Mouse (Mus musculus) forebrain, postnatal 0 days (tissue): Measurements from ENCODE around the gene Casc4. TPM values are rescaled to one million over a fixed set of nuclear protein-coding genes. Genes with fewer than 3 reads are reported as not detected.

Experiments used
- ATAC-seq: fragments of 200-750 bp; cut with Nextera tagmentation; 2 replicates; pipeline ENCODE4 v1.8.0; 2017; ENCODE audit warnings: mild to moderate bottlenecking, moderate library complexity
- DNase-seq: peaks from one replicate; pipeline ENCODE4 v3.0.0-alpha.2; 2015
- H3K27ac ChIP-seq: fragments of 300-500 bp; sonication (generic); 2 replicates; pipeline ENCODE4 v1.5.1; 2014; ENCODE audit warnings: low read depth, mild to moderate bottlenecking, antibody characterized with exemption, low read length, moderate library complexity, mixed read lengths
- H3K27me3 ChIP-seq: fragments of 300-500 bp; sonication (generic); 2 replicates; pipeline ENCODE4 v1.6.1; 2014; ENCODE audit warnings: mild to moderate bottlenecking, low read length, mixed read lengths; ENCODE audit not compliant: insufficient read depth
- H3K36me3 ChIP-seq: fragments of 300-500 bp; sonication (generic); 2 replicates; pipeline ENCODE4 v1.6.1; 2014; ENCODE audit warnings: mild to moderate bottlenecking, moderate library complexity; ENCODE audit not compliant: insufficient read depth
- H3K4me1 ChIP-seq: fragments of 300-500 bp; sonication (generic); 2 replicates; pipeline ENCODE4 v1.6.1; 2014; ENCODE audit warnings: antibody characterized with exemption; ENCODE audit not compliant: insufficient read depth
- H3K4me2 ChIP-seq: fragments of 300-500 bp; sonication (generic); 2 replicates; pipeline ENCODE4 v1.6.1; 2014; ENCODE audit warnings: low read depth, mild to moderate bottlenecking, moderate library complexity
- H3K4me3 ChIP-seq: fragments of 300-500 bp; sonication (generic); 2 replicates; pipeline ENCODE4 v1.5.1; 2014; ENCODE audit warnings: low read depth, low read length, mixed read lengths
- H3K9ac ChIP-seq: fragments of 300-500 bp; sonication (generic); 2 replicates; pipeline ENCODE4 v1.6.1; 2014; ENCODE audit warnings: mild to moderate bottlenecking
- H3K9me3 ChIP-seq: fragments of 300-500 bp; sonication (generic); 2 replicates; pipeline ENCODE4 v1.6.1; 2016; ENCODE audit warnings: low read length
- CTCF ChIP-seq: sonication (generic); IDR thresholded peaks from 2 replicates; pipeline ENCODE4 v1.5.1; 2016; ENCODE audit warnings: antibody characterized with exemption, control low read depth, low read depth
- WGBS: fragments of 180-500 bp; shearing (Covaris S2); extraction: QIAGEN DNeasy Blood & Tissue Kit; methylation state at CpG from one replicate; pipeline ENCODE4 v1.1.7; 2014; 5-methylcytosine and 5-hydroxymethylcytosine counted together
- polyA plus RNA-seq: library from polyadenylated mRNA; unstranded; fragments of >200 nt; fragmentation: Nextera tagmentation; extraction: Ambion mirVana; gene quantifications from 2 replicates; pipeline ENCODE4 v1.2.1, GENCODE M21; 2015
- total RNA-seq: library from RNA; depleted of rRNA; stranded (reverse); fragments of >200 nt; gene quantifications from 2 replicates; pipeline ENCODE4 v1.2.3, GENCODE M21; 2014; rRNA removed

Gene Casc4
- total RNA-seq (116 and 135 TPM in 2 replicates), polyA plus RNA-seq (21.3 and 44.7 TPM in 2 replicates)

GRCm38 (mm10) chr2:121866632-121867050 lies at the start of gene Casc4:
TSS of gene Casc4 (plus strand) at chr2:121866970.
- peak within 1 kb of the TSS; percentile 97 for H3K4me3 ChIP-seq
- no peak for TF ChIP-seq CTCF
- no peaks in the 10 kb centered on the region; the same call in 1 of the 2 replicates for H3K36me3 ChIP-seq
- ATAC-seq = peak; percentile 98
- H3K27me3 ChIP-seq = no peaks in the 10 kb centered on the region
- H3K9me3 ChIP-seq = no peaks in the 10 kb centered on the region
- peak within 1 kb of the TSS; percentile 78 for H3K9ac ChIP-seq
- peak; percentile 97 for DNase-seq
- H3K27ac ChIP-seq = peak within 1 kb of the TSS; percentile 96
- H3K4me2 ChIP-seq = peak within 1 kb of the TSS; percentile 77
- H3K4me1 ChIP-seq = peaks cover 9% of the 10 kb centered on the region
- WGBS = 0% methylated on average over 40 of the region's 43 CpGs

DNA sequence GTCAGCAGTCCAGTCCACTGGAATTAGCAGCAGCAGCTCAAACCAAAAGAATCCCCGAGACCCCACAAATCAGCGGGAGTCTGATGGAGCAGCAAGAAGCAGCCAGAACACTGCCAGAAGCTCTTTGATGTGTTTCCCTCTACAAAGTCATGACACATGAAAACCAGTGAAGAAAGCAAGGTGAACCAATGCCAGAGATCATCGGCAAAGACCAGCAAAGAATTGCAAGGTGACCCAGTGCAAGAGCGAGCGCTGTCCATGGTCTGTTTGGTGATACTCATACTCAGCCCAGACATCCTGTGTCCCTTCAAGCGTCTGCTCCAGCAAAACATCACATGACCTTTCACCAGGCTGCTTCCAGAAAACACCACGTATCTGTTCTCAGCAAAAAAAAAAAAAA lies 45.0 kb upstream of the Casc4 start:
- TF ChIP-seq CTCF = no peak
- H3K4me3 ChIP-seq = no peak overlapping the region

DNA sequence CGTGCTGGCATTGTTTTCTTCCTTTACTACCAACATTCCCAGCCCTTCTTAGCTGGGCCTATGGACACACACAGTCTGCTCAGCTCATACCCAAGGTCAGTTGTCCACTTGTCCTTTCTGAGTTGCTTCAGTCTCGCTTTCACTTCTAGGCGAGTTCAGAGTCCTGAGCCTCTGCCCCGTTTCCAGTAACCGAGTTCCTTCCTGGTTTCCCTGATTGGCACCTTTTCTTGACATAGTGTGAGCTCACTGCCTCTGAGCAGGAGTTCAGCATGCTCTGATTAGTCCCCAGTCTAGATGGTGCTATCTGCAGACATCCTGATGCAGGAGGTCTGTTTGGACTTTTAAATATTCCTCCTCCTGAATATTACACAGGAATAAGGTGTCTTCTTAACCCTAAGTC lies 42.1 kb upstream of the Casc4 start:
- Histone ChIP-seq H3K9me3 (no peaks in the 10 kb centered on the region), H3K27ac (no peak overlapping the region), H3K36me3 (no peaks in the 10 kb centered on the region), H3K9ac (no peak overlapping the region), H3K4me2 (no peak overlapping the region), H3K4me3 (no peak overlapping the region), H3K27me3 (no peaks in the 10 kb centered on the region), H3K4me1 (no peaks in the 10 kb centered on the region)
- ATAC-seq = no peak
- 66% methylated on average over 5 of the region's 5 CpGs for whole genome bisulfite sequencing
- no peak for TF ChIP-seq CTCF
- no peak for DNase-seq

More for the DNA sequence above, 45.0 kb upstream of the Casc4 start:
- Histone ChIP-seq H3K4me1 (no peaks in the 10 kb centered on the region), H3K9ac (no peak overlapping the region), H3K4me2 (no peak overlapping the region), H3K27ac (no peak overlapping the region), H3K9me3 (no peaks in the 10 kb centered on the region), H3K27me3 (no peaks in the 10 kb centered on the region), H3K36me3 (no peaks in the 10 kb centered on the region)
- ATAC-seq = no peak
- 93% methylated on average over 7 of the region's 7 CpGs for WGBS
- DNase-seq = no peak

DNA sequence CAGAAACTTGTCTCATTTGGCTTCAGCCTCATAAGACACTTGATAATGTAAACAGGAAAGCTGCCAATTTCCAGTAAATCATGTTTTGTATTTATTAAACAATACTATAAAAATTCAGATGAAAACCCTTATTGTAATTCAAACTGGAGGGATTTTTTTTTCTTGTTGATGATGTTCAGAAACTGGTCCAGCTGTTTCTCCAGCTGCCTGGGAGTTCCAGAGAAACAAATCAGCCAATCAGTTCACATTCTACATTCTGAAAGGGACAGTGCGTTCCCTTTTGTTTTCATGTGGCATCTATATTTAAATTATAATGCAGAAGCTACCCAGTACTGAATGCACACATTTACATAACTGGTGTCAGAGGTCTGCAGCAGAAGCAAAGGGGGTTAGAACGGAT lies 40.6 kb upstream of the Casc4 start:
- Histone ChIP-seq H3K27me3 (no peaks in the 10 kb centered on the region), H3K4me2 (no peak overlapping the region), H3K36me3 (no peaks in the 10 kb centered on the region), H3K4me1 (no peaks in the 10 kb centered on the region), H3K4me3 (no peak overlapping the region), H3K9me3 (no peaks in the 10 kb centered on the region), H3K9ac (no peak overlapping the region), H3K27ac (no peak overlapping the region)
- 26% methylated on average over 2 of the region's 2 CpGs for WGBS
- ATAC-seq (no peak; the same call in 1 of the 2 replicates), DNase-seq (no peak)
- no peak for TF ChIP-seq CTCF

- Histone ChIP-seq H3K4me2 (no peak overlapping the region), H3K4me1 (no peaks in the 10 kb centered on the region), H3K36me3 (no peaks in the 10 kb centered on the region), H3K9me3 (no peaks in the 10 kb centered on the region), H3K27ac (no peak overlapping the region), H3K27me3 (no peaks in the 10 kb centered on the region), H3K4me3 (no peak overlapping the region), H3K9ac (no peak overlapping the region)
- WGBS = 85% methylated on average over 3 of the region's 3 CpGs
- DNase-seq = no peak
- no peak for ATAC-seq
- TF ChIP-seq CTCF = no peak
These were observed 38.4 kb upstream of the Casc4 start for GRCm38 (mm10) chr2:121828411-121828810.

GRCm38 (mm10) chr2:121832484-121832894 lies 34.3 kb upstream of the Casc4 start:
- no peak overlapping the region for H3K4me2 ChIP-seq
- no peak overlapping the region for H3K9ac ChIP-seq
- no peaks in the 10 kb centered on the region for H3K9me3 ChIP-seq
- TF ChIP-seq CTCF = peak; percentile 92
- WGBS = 7% methylated on average over 5 of the region's 5 CpGs
- no peaks in the 10 kb centered on the region for H3K36me3 ChIP-seq
- H3K27ac ChIP-seq = no peak overlapping the region
- ATAC-seq = peak; percentile 82
- H3K4me1 ChIP-seq = no peaks in the 10 kb centered on the region
- DNase-seq = peak; percentile 81
- no peaks in the 10 kb centered on the region for H3K27me3 ChIP-seq
- no peak overlapping the region for H3K4me3 ChIP-seq

DNA sequence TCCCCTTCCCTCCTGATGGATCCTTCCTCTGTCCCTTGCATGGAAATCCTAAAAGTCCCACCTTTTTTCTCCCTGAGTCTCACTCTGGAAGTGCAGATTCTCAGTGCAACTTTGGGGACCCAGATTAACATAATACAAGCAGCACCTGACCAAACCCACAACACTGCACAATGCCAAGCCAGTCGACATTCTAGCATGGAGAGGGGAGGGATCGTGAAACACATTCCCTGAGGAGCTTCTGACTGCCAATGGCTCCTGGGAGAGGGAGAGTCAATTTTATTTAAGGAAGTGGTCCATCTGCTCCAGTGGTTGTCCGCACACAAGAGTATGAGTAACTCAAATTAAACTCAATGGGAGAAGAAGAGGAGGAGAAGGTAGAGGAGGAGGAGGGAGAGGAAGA lies 31.8 kb upstream of the Casc4 start:
- Histone ChIP-seq H3K36me3 (no peaks in the 10 kb centered on the region), H3K9ac (no peak overlapping the region), H3K27ac (no peak overlapping the region), H3K27me3 (no peaks in the 10 kb centered on the region), H3K9me3 (0 out of 2 replicates have a peak, but pooled peaks cover 4% of the 10 kb centered on the region), H3K4me3 (no peak overlapping the region), H3K4me2 (no peak overlapping the region), H3K4me1 (no peaks in the 10 kb centered on the region)
- no peak for ATAC-seq
- TF ChIP-seq CTCF = no peak
- WGBS = 44% methylated on average over 3 of the region's 3 CpGs
- DNase-seq = no peak

DNA sequence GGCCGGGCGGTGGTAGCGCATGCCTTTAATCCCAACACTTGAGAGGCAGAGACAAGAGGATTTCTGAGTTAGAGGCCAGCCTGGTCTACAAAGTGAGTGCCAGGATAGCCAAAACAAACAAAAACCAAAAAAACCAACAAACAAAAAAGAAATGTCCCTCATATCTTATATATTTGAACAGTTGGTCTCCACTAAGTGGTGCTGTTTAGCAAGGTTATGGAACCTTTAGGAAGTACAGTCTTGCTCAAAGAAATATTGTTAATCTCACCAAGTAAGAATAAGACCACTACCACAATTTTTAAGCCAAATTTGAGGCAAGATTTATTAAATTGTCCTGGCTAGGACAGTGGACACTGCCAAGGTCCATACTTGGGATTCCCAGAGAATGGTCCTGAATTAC lies 25.3 kb upstream of the Casc4 start:
- no peak overlapping the region for H3K9ac ChIP-seq
- H3K36me3 ChIP-seq = no peaks in the 10 kb centered on the region
- 0 out of 2 replicates have a peak, but pooled peaks cover 4% of the 10 kb centered on the region for H3K9me3 ChIP-seq
- no peak overlapping the region for H3K27ac ChIP-seq
- TF ChIP-seq CTCF = no peak
- H3K27me3 ChIP-seq = no peaks in the 10 kb centered on the region
- no peak overlapping the region for H3K4me3 ChIP-seq
- 99% methylated on average over 3 of the region's 3 CpGs for WGBS
- H3K4me1 ChIP-seq = no peaks in the 10 kb centered on the region
- ATAC-seq (no peak), DNase-seq (no peak)
- H3K4me2 ChIP-seq = no peak overlapping the region
